Mouse (Mus musculus) CH12.LX (cell line): ENCODE data around the gene Erg28.

ENCODE experiments used
- CTCF ChIP-seq, 2 experiments: IDR thresholded peaks in 1 of 2; conservative IDR thresholded peaks in 1 of 2; 2 replicates each; pipeline ENCODE4 v1.5.1; 2011 to 2012; ENCODE audit warnings: low read depth in 2 of 2, low read length in 2 of 2, improper control_type of control experiment in 1 of 2, inconsistent platforms in 1 of 2, mild to moderate bottlenecking in 1 of 2, moderate library complexity in 1 of 2
- MAX ChIP-seq: IDR thresholded peaks from 2 replicates; pipeline ENCODE4 v1.6.1; 2011; ENCODE audit warnings: low read length, improper control_type of control experiment
- NRF1 ChIP-seq: IDR thresholded peaks from 2 replicates; pipeline ENCODE4 v1.6.1; 2014; ENCODE audit warnings: low read depth, mild to moderate bottlenecking, inconsistent platforms, low read length, improper control_type of control experiment, moderate library complexity
- ZC3H11A ChIP-seq: IDR thresholded peaks from 2 replicates; pipeline ENCODE4 v1.6.1; 2012; ENCODE audit warnings: low read depth, mild to moderate bottlenecking, inconsistent platforms, low read length, improper control_type of control experiment
- ZMIZ1 ChIP-seq: IDR thresholded peaks from 2 replicates; pipeline ENCODE4 v1.6.1; 2012; ENCODE audit warnings: low read depth, mild to moderate bottlenecking, inconsistent platforms, low read length, improper control_type of control experiment

- TF ChIP-seq CTCF (conservative IDR thresholded peaks at IDR 0.05 in 1 of 2, IDR thresholded peaks at IDR 0.05 in 1 of 2; ENCODE audit: low read depth in 2 of 2, low read length in 2 of 2) (no peak), ZC3H11A (no peak), MAX (no peak), NRF1 (no peak), ZMIZ1 (no peak)
Observed at GRCm38 (mm10) chr12:85859111-85859510, 34.8 kb upstream of the Erg28 start.
